Mouse (Mus musculus) E14TG2a.4 (cell line): ENCODE data around the gene Nrp1.

ENCODE experiments used
- CTCF ChIP-seq: conservative IDR thresholded peaks from 2 replicates; pipeline ENCODE4 v1.5.1; 2014; ENCODE audit warnings: low read length
- NANOG ChIP-seq: IDR thresholded peaks from 2 replicates; pipeline ENCODE4 v1.6.1; 2014; ENCODE audit warnings: borderline replicate concordance, low read length, mixed read lengths

GRCm38 (mm10) chr8:128350405-128350804 lies 8.0 kb upstream of the Nrp1 start:
- TF ChIP-seq NANOG (no peak), CTCF (no peak)
